Mouse (Mus musculus) liver, embryonic 14.5 days (tissue): Measurements from ENCODE around the gene Atf3. TPM values are rescaled to one million over a fixed set of nuclear protein-coding genes. Genes with fewer than 3 reads are reported as not detected.
A peak's percentile ranks its signal among the peaks of the same experiment; 100 is the strongest.

Source experiments
- ATAC-seq: fragments of 200-750 bp; cut with Nextera tagmentation; 2 replicates; pipeline ENCODE4 v1.8.0; 2017; ENCODE audit warnings: moderate number of reproducible peaks, mild to moderate bottlenecking, moderate library complexity; ENCODE audit not compliant: insufficient read depth
- DNase-seq, 3 experiments: peaks; one replicate each; pipeline ENCODE4 v3.0.0-alpha.2; 2012 to 2013; ENCODE audit warnings: low read depth in 3 of 3, low spot score in 3 of 3
- H3K27ac ChIP-seq: fragments of 300-500 bp; sonication (generic); 2 replicates; pipeline ENCODE4 v1.5.1; 2014; ENCODE audit warnings: moderate library complexity, mild to moderate bottlenecking, control low read depth, inconsistent platforms
- H3K27me3 ChIP-seq: fragments of 300-500 bp; sonication (generic); 2 replicates; pipeline ENCODE4 v1.6.1; 2014; ENCODE audit warnings: mild to moderate bottlenecking, low read length, moderate library complexity; ENCODE audit not compliant: control insufficient read depth, insufficient read depth
- H3K36me3 ChIP-seq: fragments of 300-500 bp; sonication (generic); replicated peaks from 2 replicates; pipeline ENCODE4 v1.6.1; 2014; ENCODE audit warnings: low read depth; ENCODE audit not compliant: control insufficient read depth, insufficient read depth
- H3K4me1 ChIP-seq, 2 experiments: fragments of 200-500 bp in 1 of 2; fragments of 300-500 bp in 1 of 2; sonication (generic) in 1 of 2; replicated peaks; 2 replicates each; pipeline ENCODE4 v1.6.1; 2012 to 2014; ENCODE audit warnings: antibody characterized with exemption in 1 of 2, inconsistent platforms in 1 of 2, low read length in 1 of 2; ENCODE audit not compliant: control insufficient read depth in 2 of 2, insufficient read depth in 2 of 2
- H3K4me2 ChIP-seq: fragments of 300-500 bp; sonication (generic); 2 replicates; pipeline ENCODE4 v1.6.1; 2014; ENCODE audit warnings: low read depth, mild to moderate bottlenecking, control low read depth, moderate library complexity
- H3K4me3 ChIP-seq, 2 experiments: fragments of 200-500 bp in 1 of 2; fragments of 300-500 bp in 1 of 2; sonication (generic) in 1 of 2; 2 replicates each; pipeline ENCODE4 v1.5.1; 2012 to 2014; ENCODE audit warnings: low read depth in 2 of 2, low read length in 2 of 2, mild to moderate bottlenecking in 2 of 2, control low read depth in 1 of 2, inconsistent platforms in 1 of 2, moderate library complexity in 1 of 2; ENCODE audit not compliant: insufficient read depth in 1 of 2
- H3K9ac ChIP-seq: fragments of 300-500 bp; sonication (generic); replicated peaks from 2 replicates; pipeline ENCODE4 v1.6.1; 2014; ENCODE audit warnings: mild to moderate bottlenecking, control low read depth, moderate library complexity
- H3K9me3 ChIP-seq: fragments of 300-500 bp; sonication (generic); 2 replicates; pipeline ENCODE4 v1.6.1; 2016; ENCODE audit warnings: low read length, mixed read lengths; ENCODE audit not compliant: control insufficient read depth
- CTCF ChIP-seq: IDR thresholded peaks from 2 replicates; pipeline ENCODE4 v1.5.1; 2016; ENCODE audit warnings: antibody characterized with exemption, low read depth, control low read depth
- EP300 ChIP-seq: IDR thresholded peaks from 2 replicates; pipeline ENCODE4 v1.6.1; 2016; ENCODE audit warnings: antibody characterized with exemption, low read depth
- WGBS: fragments of 180-500 bp; shearing (Covaris S2); extraction: QIAGEN DNeasy Blood & Tissue Kit; methylation state at CpG from one replicate; pipeline ENCODE4 v1.1.7; 2014; ENCODE audit not compliant: insufficient replicate concordance; 5-methylcytosine and 5-hydroxymethylcytosine counted together
- polyA plus RNA-seq, 2 experiments: library from polyadenylated mRNA; depleted of rRNA in 1 of 2; stranded (reverse) in 1 of 2; unstranded in 1 of 2; fragments of >200 nt; fragmentation: Nextera tagmentation in 1 of 2; extraction: Ambion mirVana in 1 of 2; gene quantifications; 2 replicates each; pipeline versions ENCODE4 v1.2.1 to v1.2.3; 2012 to 2014

Atf3 gene
- polyA plus RNA-seq, 2 experiments, result 0.76 to 1.3 TPM

- 42% methylated on average over 8 of the region's 8 CpGs for WGBS
- Histone ChIP-seq H3K9ac (no peak overlapping the region), H3K4me3 (no peak overlapping the region), H3K4me1 (peaks cover 0 to 8% of the 10 kb centered on the region in 2 experiments; a peak in 2 of 4 replicates), H3K9me3 (no peaks in the 10 kb centered on the region), H3K36me3 (no peaks in the 10 kb centered on the region), H3K27me3 (no peaks in the 10 kb centered on the region; the same call in 1 of the 2 replicates), H3K4me2 (no peak overlapping the region), H3K27ac (no peak overlapping the region)
- ATAC-seq, result no peak
- no peak for DNase-seq
- no peak for TF ChIP-seq CTCF
- no peak for TF ChIP-seq EP300
Measured at GRCm38 (mm10) chr1:191140983-191141382, 76.9 kb downstream of the Atf3 start.

DNA sequence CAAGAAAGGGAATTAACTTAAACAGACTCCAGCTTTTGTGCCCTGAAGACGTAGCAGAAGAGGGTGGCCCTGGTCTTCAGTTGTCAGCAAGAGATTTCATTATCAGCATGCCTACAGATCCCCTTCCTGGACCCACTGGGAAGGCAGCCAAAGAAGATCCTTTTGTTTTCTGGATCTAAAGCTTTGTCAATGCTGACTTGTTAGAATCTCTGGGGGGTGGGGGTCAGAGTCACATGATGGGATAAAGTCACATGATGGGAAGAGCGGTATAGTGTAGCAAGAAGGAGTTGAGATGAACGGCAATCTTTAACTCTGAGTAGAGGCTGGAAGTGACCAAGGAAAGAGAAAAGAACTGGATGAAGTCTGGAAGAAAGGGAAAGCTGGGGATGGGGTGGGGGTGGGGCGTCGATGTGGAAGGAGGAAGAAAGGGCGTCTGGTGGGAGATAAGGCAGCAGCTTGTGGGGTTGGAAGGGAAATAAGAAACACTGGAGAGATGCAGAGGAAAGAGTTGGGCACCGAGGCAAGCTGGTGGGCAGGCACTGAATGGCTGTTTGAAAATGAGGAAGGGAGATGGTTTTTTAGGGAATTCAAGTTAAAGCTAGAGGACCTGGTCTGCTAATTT is 78.9 kb downstream of the Atf3 start:
- Histone ChIP-seq H3K9me3 (no peaks in the 10 kb centered on the region), H3K4me2 (no peak overlapping the region), H3K27me3 (no peaks in the 10 kb centered on the region; the same call in 1 of the 2 replicates), H3K9ac (no peak overlapping the region), H3K27ac (no peak overlapping the region), H3K36me3 (no peaks in the 10 kb centered on the region), H3K4me1 (peaks cover 0 to 8% of the 10 kb centered on the region in 2 experiments; a peak in 2 of 4 replicates), H3K4me3 (no peak overlapping the region)
- WGBS, result 14% methylated on average over 7 of the region's 7 CpGs
- peak; percentile 21; the same call in 1 of the 2 replicates for ATAC-seq
- DNase-seq, result no peak
- TF ChIP-seq CTCF, result no peak
- TF ChIP-seq EP300, result no peak

DNA sequence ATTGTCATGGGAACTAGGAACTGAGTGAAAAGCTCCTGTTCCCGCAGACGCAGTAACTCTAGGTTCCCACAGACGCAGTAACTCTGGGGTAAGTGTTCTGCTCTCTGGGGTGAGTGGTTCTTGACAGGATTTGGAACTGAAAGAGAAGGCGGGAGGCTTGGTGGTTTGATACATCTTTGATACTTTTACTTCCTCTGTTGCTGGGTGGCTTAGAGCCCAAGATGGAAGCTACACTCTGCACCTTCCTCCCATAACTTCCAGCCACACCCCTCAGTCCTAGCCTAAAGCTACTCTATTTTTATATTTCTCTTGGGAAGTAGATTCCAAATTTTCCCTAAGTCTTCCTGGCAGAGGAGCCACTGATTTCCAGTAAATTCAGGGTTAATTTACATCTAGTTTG is 79.4 kb downstream of the Atf3 start:
- ATAC-seq (no peak), DNase-seq (no peak)
- Histone ChIP-seq H3K4me2 (no peak overlapping the region), H3K9ac (no peak overlapping the region), H3K4me1 (peaks cover 0 to 10% of the 10 kb centered on the region in 2 experiments; a peak in 2 of 4 replicates), H3K27ac (no peak overlapping the region), H3K27me3 (no peaks in the 10 kb centered on the region; the same call in 1 of the 2 replicates), H3K4me3 (no peak overlapping the region), H3K36me3 (no peaks in the 10 kb centered on the region), H3K9me3 (no peaks in the 10 kb centered on the region)
- TF ChIP-seq CTCF (no peak), EP300 (no peak)
- 56% methylated on average over 4 of the region's 4 CpGs for WGBS

DNA sequence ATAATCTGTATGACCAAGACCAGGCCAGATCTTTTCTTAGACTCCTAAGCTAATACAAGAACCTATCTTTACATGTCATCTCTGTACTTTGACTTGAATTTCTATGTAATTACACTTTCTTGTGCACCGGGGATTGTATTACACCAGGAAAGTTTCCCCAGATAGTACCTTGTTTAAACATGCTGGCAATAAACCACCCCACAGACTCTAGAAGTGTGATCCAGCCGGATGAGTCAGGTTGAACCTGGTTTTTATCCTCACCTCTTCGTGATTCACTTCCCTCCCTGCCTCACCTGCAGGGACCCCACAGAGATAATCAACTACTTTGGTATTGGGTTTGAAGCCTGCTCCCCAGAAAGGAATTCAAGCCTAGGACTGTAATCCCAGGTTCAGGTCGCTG is 82.4 kb downstream of the Atf3 start:
- Histone ChIP-seq H3K9ac (no peak overlapping the region), H3K9me3 (no peaks in the 10 kb centered on the region), H3K4me2 (no peak overlapping the region), H3K36me3 (no peaks in the 10 kb centered on the region), H3K27me3 (no peaks in the 10 kb centered on the region; the same call in 1 of the 2 replicates), H3K4me1 (peaks cover 0 to 23% of the 10 kb centered on the region in 2 experiments; a peak in 2 of 4 replicates), H3K27ac (no peak overlapping the region), H3K4me3 (no peak overlapping the region)
- TF ChIP-seq EP300, result no peak
- no peak for TF ChIP-seq CTCF
- 52% methylated on average over 4 of the region's 4 CpGs for WGBS
- no peak for DNase-seq
- ATAC-seq, result no peak

- H3K9me3 ChIP-seq, result no peaks in the 10 kb centered on the region
- no peaks in the 10 kb centered on the region; the same call in 1 of the 2 replicates for H3K27me3 ChIP-seq
- no peak overlapping the region for H3K4me2 ChIP-seq
- no peak overlapping the region for H3K9ac ChIP-seq
- H3K36me3 ChIP-seq, result no peaks in the 10 kb centered on the region
- DNase-seq (no peak), ATAC-seq (peak; percentile 53; the same call in 1 of the 2 replicates)
- peaks cover 0 to 15% of the 10 kb centered on the region in 2 experiments; a peak in 2 of 4 replicates for H3K4me1 ChIP-seq
- TF ChIP-seq CTCF, result no peak
- TF ChIP-seq EP300, result no peak
- 9% methylated on average over 5 of the region's 5 CpGs for WGBS
- H3K4me3 ChIP-seq, result no peak overlapping the region
- H3K27ac ChIP-seq, result no peak overlapping the region
Measured at GRCm38 (mm10) chr1:191132934-191133333, 84.9 kb downstream of the Atf3 start.
